8 mouse cellular contexts compared by ENCODE assay signal in the genomic region with DNA sequence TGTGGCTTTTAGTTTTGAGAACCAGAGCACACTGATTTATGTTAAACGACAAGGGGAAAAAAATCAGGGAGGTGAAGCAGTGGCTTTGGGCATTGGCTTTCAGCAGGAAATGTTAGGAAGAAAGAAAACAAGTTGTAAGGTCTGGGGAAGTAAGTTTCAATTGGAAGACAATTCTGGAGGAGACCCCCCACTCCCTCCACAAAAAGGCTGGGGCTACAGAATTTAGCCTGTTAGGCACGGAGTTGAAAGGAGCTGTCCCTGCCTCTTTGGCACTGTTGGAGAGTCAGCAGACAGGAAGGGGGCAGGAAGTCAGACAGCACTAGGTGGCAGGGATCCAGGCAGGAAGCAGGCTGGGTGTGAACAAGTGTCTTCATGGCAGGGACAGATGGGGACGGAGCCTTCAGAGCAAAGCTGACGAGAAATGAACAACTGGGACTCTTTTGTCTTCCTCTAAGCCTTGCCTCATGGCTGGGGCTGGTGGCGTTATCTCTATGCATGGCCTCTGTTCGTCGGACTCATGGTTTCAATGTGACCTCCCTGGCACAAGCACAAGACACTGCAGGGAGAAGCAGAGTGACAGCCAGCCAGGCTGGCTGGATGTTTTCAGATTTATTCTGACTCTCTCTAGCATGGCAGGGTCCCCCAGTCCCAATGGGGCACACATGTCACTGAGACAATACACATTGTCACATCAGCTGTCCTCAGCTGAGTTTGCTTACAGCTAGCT.
A peak's percentile ranks its signal among the peaks of the same experiment; 100 is the strongest.
DNase-seq lines count a peak whose midpoint lies in the region; ATAC-seq lines count a peak whose summit lies in the region.

No protein-coding gene starts in this region.

- WGBS in embryonic facial prominence, embryonic 11.5 days, result 35% methylated on average over 7 of the region's 7 CpGs

- H3K9ac ChIP-seq in embryonic facial prominence, embryonic 11.5 days (replicated peaks; ENCODE audit: low read length), result no peak overlapping the region

- no peak overlapping the region for H3K27ac ChIP-seq in embryonic facial prominence, embryonic 11.5 days (replicated peaks; ENCODE audit: low read depth, low read length)

- intact Hi-C loops in left cerebral cortex, postnatal 10 days (cut with DNase I), result loop anchor here (10.0 kb wide), 1 partner anchor 384 kb away; a partner anchor contains a TSS

- no peaks in the 10 kb centered on the region; the same call in 1 of the 2 replicates for H3K4me1 ChIP-seq in embryonic facial prominence, embryonic 11.5 days (ENCODE audit: control insufficient read depth, insufficient read depth, low read length)
- H3K4me1 ChIP-seq in megakaryocyte, embryonic 14.5 days, result peaks cover 23% of the 10 kb centered on the region

- no peaks in the 10 kb centered on the region for H3K27me3 ChIP-seq in embryonic facial prominence, embryonic 11.5 days (ENCODE audit: control insufficient read depth, insufficient read depth, low read length)
- peaks cover 10% of the 10 kb centered on the region for H3K27me3 ChIP-seq in megakaryocyte, embryonic 14.5 days (replicated peaks)

- peak; percentile 37 for DNase-seq in brain, embryonic 18.5 days (ENCODE audit: low read depth, low spot score)
- no peak for DNase-seq in embryonic facial prominence, embryonic 11.5 days (ENCODE audit: low spot score)
- DNase-seq in heart, adult 18-20 months, result peak; percentile 92 to 94
- DNase-seq in kidney, adult 18-20 months, result peak; percentile 80
- peak; percentile 69 to 90 for DNase-seq in left cerebral cortex, postnatal 10 days (ENCODE audit: extremely low spot score in 1 of 2, low spot score in 2 of 2)
- DNase-seq in right cerebral cortex, postnatal 36 days (ENCODE audit: low spot score in 2 of 2), result peak; percentile 51 to 79

- H3K4me2 ChIP-seq in embryonic facial prominence, embryonic 11.5 days (ENCODE audit: low read depth, low read length), result no peak overlapping the region

- ATAC-seq in embryonic facial prominence, embryonic 11.5 days (replicated peaks; ENCODE audit: insufficient number of reproducible peaks, low FRiP score, low TSS enrichment, low read depth), result 0 out of 2 replicates have a peak, but pooled peaks have one; percentile 52
- no peak for ATAC-seq in erythroblast, adult 5-6 weeks (replicated peaks; ENCODE audit: low FRiP score, poor library complexity, severe bottlenecking)

- no peaks in the 10 kb centered on the region for H3K36me3 ChIP-seq in embryonic facial prominence, embryonic 11.5 days (replicated peaks; ENCODE audit: control insufficient read depth, insufficient read depth, low read depth, low read length)
- no peaks in the 10 kb centered on the region for H3K36me3 ChIP-seq in megakaryocyte, embryonic 14.5 days (replicated peaks; ENCODE audit: low read length)

- no peak overlapping the region for H3K4me3 ChIP-seq in embryonic facial prominence, embryonic 11.5 days (ENCODE audit: low read depth, low read length)
- H3K4me3 ChIP-seq in megakaryocyte, embryonic 14.5 days (replicated peaks), result peak overlapping the region; percentile 80

- H3K9me3 ChIP-seq in embryonic facial prominence, embryonic 11.5 days (replicated peaks; ENCODE audit: control insufficient read depth, low read length), result no peaks in the 10 kb centered on the region
- H3K9me3 ChIP-seq in megakaryocyte, embryonic 14.5 days, result 0 out of 2 replicates have a peak, but pooled peaks cover 4% of the 10 kb centered on the region
